Mouse (Mus musculus) thymus, postnatal 36 days (tissue): Measurements from ENCODE around the gene Pmm1.
"Not testable (repeated sequence)": the region's sequence is repeated elsewhere in the genome, so short reads cannot be mapped to it uniquely, and the experiment has no call there.

Experiments
- DNase-seq, 2 experiments: peaks; one replicate each; pipeline ENCODE4 v3.0.0; 2022; ENCODE audit warnings: mixed read lengths in 2 of 2

Gene Pmm1

DNA sequence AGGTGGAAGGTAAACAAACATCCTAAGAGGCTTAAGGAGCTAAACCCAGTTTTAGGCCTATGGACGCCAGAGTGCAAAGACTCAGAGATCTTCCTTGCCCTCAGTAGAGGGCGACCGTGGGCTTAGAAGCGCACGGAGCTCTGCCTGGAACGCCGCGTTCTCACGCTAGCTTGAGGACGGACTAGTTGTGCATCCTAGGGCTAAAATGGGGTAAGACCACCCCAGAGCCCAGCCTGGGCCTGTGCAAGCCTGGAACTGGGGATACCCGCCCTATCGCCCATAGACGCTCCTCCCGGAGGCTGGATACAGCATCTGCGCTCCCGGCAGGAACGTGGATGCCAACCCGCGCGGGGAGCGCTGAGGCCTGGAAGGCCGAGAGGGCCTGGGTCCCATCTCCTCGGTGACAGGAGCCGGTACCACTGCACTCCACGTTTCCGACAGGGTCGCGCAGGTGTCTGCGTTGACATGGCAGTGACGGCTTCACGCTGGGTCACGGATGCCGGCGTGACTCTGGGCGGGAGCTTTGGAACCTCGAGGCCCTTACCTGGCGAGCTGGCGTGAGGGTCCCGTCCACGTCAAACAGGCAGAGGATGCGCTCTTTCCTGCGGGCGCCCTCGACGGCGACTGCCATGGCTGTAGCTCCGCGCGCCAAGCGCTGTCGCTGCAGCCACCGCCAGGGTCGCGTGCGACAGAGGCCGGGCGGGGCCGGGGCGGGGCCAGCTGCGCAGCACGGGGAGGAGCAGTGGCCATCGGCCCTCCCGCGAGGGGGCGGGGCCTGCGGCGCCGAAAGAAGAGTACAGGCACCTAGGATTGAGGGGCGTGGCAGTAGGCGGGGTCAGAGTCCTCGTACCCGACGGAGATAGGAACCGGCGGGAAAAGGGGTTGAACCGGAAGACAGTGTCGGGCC lies at the start of gene Pmm1:
Gene Pmm1, minus strand, starts transcription at position 760 of the 907 bp plus-strand sequence.
- peak; percentile 100 for DNase-seq

DNA sequence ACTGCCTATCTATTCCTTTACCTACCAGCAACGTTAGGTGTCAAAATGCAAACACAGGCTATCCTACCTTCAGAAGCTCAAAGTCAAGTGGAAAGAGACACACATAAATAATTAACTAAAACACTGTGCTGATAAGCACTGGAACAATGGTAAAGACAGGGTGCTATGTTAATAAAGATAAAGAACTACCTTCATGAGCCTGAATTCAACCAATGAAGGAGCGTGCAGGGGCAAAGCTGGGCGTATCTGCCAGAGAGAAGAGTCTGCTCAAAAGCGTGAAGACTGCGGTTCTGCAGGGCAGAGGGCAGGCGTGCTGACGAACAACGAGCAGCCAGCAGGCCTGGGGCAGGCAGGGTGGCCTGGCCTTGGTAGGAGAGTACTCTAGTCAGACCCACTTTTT lies 43.5 kb upstream of the Pmm1 start:
- no peak for DNase-seq

DNA sequence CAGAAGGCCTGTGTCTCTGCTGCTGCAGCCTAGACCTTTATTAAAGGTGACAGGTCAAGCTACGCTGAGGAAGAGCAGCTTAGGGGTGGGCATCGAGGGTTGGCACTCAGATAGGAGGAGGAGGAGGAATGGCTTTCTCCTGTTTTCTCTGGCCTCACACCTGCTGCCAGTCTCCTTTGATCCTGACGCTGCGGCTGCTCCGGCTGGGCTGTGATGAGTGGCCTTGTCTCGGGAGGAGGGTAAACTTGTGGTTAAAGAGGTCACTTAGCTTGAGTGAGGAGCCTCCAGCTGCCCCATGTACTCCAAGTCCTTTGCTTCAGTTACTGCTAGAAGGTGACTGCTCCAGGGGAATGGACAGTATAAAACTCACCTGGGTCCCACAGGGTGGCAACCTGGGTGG lies 33.3 kb upstream of the Pmm1 start:
- DNase-seq, result no peak

DNA sequence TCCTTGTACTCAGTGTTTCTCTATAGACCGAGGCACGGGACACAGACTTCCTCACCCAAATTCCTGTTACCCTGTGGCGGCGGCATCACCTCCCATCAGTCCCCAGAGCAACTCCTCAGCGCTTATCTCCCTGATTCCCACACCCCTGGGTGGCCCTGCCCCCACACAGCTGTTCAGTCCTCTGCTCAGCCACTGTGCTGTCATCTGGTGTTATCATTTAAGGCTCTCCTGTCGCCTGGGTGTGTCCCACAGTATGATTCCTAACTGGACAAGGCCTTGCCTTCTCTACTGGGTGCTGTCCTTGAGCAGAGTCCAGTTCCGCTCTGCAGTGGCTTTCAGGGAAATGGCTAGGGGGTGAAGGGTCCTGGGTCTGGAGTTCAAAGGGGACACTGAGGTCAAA lies 29.8 kb upstream of the Pmm1 start:
- DNase-seq, result no peak

DNA sequence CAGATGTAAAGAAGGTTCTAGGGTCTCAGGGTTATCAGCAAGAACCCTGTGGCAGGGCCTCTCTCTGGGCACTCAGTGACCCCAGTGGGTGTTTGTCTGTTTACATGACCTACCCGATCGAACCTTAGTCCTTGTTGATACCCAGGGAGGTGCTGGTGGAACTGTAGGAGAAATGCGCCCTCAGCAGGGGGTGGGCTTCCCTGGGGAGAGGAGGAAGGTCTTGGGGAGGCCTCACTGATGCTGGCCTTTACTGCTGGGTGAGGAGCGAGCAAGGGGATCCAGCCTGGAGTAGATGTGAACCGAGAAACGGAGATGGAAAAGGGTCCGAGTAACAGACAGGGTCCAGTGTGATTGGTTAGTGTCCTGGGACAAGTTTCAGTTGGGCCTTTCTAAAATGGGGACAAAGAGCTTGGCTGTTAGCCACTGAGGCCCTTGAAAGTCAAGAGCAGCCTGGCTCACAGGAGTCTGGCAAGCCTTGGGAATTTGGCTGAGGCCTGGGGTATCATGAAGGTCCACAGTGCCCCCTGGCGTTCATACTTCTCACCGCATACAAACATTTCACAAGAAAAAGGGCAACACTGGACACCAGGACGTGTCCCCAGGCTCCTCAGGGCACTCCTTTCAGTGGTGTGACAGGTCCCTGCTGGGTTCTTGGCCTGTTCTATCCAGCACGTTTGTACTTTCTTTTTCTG lies 28.8 kb upstream of the Pmm1 start:
- peak; percentile 56 to 58 for DNase-seq

DNA sequence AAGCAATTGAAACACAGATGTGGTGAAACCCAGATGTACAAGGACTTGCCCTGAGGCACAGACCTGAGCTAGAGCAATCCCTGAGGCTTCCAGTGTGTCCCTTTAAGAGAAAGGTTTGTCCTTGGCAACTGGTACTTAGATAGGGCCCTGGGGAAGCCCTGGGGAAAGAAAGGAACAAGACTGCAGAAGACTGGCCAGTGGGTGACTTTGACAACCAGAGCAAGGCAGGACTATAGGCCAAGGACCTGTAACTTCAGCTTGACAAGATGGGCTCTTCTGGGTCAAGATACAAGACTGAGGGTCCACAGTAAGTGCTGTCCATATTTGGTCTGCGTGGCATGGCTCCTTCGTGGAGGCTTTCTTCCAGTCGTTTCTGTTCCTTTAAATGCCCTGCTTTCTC lies 26.9 kb upstream of the Pmm1 start, which contains the start of gene Xrcc6:
Gene Xrcc6, plus strand, starts transcription at position 190 of the 400 bp plus-strand sequence.
- no peak for DNase-seq

DNA sequence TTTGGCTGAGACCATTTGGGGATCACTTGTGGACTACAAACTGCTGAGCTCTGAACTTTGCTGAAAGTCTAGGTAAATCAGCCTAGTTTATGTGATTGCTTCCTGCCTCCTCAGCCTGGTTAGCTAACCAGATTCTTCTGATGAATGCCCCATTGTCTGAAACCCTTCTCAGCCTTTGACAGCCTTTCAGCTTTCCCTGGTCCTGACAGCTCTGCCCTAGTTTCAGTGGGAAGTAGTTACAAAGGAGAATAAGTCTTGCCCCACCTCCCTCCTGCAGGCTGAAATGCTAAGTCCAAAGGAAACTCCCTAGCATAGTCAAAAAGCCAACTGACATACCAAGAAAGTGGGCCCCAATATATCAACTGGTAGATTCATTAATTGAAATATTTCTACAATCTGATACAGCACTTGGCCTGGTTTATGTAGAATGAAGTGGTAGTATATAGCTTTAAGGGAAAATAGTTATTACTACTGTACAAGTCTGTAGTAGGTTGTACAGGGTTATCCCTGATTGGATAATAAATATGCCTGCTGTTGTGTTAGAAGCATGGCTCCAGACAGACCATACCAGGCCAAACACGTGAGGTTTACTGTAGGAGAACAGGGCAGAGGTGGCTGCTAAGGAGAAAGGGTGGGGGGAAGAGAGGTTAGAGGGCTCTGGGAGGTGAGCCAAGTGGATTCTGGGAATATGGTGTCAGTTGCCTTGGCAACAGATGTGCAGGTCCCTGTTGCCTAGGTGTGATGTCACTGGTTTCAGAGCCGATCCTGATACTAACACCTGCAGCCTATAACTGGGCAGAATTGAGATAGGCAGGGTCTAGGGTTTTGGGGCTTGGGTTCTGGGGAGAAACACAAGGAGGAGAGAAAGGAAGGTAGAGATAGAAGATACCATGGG lies 24.8 kb upstream of the Pmm1 start:
- no peak for DNase-seq

DNA sequence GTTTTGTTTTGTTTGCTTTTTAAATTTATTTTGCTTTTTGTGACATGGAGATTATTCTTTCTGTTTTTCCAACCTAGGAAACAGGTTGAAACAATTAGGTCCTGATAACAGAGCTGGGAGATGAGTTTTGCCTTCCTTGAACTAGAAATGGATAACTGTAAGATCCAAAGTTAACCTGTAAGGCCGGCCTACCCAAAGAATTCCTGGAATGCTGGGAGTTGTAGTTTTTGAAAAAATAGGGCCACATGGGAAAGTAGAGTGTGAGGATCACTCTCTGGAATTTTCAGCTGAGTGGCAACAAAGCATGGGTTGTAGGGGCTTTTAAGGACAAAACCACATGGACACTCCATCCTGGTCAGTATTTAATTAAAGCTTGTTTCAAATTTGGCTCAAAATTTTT lies 21.4 kb upstream of the Pmm1 start:
- DNase-seq, result no peak

DNA sequence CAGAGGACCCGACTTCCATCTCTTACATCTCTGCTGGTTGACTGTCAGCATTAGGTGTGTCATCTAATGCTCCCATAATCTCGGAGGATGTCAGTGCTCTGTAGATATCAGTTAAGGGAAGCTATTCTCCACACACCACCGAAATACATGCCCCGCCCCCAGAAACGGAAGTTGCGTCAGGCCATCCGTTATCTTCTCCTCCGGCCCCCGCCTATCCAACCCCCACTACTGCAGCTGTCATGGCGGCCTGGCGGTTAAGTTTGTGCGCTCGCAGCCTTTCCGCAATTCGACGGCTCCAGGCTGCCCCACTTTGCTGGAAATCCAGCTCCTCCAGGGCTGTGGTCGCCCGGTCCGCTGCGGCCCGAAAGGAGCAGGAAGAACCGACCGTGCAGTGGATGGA lies 19.6 kb upstream of the Pmm1 start, which contains the start of gene 1700029P11Rik:
Gene 1700029P11Rik, plus strand, starts transcription at position 220 of the 400 bp plus-strand sequence.
- DNase-seq, result no peak

DNA sequence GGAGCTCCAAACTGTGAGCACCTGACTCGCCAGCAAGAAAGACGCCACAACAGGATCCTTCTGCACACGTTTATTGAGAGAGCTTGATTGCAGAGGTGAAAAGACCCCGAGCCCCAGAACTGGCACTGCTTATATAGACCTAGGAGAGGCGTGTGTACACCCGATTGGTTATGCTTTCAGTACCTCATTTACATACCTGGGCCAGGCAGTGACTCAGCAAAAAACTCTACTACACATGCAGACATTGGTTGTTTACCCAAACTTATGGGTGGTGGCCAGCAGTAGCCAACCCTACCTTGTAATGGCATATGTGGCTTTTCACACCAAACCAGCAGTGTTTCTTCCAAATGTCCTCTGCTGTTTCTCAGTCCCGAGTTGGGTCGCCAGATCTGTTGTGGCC lies 14.4 kb upstream of the Pmm1 start:
- DNase-seq, result not testable (repeated sequence)

DNA sequence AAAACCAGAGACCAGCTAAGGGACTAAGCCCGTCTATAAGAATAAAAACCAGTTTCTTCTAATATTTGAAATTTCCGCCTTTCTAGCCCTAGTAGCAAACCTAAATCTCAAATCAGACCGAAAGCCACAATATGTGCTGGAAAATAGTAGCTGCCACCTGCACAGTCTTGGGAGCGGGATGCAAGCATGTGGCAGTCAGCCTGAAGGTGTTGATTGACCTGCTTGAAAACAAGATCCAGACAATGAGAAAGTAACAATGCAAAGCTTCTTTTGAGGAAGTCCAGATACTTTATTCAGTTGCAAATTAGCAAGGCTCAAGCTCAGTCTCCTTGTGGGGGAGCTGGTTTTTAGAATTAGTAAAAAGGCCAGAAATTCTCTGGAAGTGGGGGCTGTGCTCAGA lies 9.8 kb upstream of the Pmm1 start:
- not testable (repeated sequence) for DNase-seq

DNA sequence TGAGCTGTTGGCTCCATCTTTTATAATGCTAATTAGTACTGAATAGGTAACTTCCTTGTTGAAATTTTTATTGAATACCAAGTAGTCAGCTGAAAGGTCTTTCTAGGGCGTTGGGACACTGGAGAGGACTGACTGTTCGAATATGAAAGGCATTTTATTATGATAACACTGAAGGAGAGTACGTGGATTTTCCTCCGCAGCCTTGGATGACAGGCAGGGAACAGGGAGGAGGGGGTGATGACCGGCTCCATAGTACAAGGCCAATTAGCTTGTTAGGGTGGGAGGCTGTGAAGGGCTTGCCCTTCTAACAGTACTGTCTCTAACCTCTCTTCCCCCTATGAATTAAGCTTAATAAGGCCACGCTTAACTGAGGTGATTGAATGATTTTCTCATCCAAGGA lies 8.9 kb upstream of the Pmm1 start:
- not testable (repeated sequence) for DNase-seq

DNA sequence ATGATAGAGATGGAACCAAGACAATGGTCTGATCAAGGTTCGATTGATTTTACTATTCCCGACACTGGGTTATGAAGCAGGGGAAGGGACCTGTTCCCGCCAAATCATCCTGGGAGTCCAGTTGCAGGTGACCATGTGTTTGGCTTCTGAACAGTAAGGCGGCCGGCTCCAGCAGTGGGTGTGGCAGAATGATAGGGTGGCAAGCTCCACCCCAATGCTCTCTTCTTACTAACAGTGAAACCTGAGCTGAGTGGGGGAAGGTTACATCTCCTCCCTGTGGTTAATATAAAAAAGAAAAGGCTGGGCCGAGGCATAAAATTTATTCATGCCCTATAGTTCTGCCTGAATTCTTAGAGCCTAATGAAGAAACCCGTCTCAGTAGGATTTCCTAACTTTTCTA lies 8.4 kb upstream of the Pmm1 start:
- no peak for DNase-seq

DNA sequence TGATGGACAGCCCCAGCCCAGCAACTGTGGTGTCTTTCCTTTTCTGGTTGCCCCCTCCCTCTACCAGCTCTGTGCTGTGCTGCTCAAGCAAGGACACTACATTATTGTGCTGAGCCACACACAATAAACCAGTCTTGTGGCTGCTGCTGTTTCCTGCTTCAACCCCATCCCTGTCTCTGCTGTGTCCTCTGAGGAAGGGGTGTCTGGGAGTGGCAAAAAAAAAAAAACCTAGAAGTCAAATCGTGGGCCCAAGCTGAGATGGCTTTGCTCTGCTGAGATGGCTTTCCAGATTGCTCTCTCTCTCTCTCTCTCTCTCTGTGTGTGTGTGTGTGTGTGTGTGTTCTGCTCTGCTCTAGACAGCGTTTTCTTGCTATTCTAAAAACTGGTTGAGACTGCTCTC lies 7.7 kb upstream of the Pmm1 start:
- DNase-seq, result no peak

DNA sequence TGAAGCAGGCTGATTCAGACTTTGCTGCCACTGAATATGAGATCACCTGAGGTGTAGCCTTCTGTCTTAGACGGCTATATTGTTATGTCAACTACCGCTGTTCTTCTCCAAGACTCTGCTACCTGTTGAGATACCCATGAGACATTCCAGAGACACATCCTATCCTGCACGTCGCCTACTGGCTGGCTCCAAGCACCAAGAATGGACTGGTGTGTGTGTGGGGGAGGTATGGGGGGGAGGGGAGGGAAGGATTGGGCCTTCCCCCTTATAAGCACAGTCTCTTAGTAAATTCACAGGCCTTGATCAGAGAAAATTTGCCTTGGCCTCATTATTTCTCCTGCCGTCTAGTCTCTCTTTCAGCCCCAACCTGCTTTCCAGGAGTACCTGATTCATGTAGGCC lies 7.1 kb upstream of the Pmm1 start:
- no peak for DNase-seq

DNA sequence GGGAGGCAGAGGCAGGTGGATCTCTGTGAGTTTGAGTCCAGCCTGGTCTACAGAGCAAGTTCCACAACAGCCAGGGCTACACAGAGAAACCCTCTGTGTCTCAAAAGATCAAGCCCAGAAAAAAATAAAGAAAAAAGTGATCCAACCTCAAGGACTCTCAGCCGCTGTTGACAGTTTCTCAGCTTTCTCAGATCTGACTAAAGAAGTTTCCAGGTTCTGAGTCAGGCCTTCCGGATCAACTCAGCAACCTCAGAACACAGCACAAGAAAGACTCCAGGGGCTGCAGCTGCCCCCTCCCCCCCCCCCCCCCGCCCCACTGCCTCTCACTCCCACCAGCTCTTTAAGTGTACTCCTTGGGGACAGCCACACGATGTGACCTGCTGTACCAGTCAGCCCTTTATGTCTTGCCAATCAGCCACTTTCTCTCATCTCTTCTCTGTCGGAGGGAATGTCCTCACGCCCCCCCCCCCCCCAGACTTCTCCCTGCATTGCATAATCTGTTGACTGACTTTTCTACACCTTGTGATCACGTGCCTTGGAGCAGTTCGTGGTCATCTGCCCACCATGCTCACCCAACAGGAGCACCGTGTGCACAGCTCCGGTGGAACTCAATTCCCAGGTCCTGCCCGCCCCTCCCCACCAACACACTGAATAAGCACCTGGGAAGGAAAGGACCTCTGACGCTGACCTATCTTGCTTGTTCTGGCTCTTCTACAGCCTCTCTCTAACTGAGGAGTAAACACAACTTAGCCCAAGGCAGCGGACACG lies 5.5 kb upstream of the Pmm1 start:
- DNase-seq, result no peak

DNA sequence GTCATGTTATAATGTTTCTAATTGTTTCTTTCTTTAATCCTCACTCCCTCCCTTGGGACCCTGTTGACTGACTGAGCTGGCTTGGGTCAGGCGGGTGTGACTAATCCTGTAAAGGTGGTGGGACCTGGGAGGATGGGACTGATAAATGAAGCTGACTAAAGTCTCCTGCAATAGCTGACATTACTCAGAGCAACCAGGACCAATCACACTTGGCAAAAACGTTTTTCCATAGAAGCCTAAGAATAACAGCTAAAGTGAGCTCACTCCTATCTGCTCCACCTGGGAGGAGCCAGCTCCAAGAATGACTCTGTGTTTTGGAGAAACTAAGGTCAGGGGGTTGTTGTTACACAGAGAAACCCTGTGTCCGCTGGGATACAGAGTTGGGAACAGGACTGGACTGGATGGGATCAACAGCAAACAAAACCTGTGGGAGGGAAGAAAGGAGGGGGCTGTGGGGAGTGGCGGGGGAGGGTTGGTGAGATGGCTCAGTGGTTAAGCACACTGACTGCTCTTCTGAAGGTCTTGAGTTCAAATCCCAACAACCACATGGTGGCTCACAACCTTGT lies 4.3 kb upstream of the Pmm1 start:
- no peak for DNase-seq

DNA sequence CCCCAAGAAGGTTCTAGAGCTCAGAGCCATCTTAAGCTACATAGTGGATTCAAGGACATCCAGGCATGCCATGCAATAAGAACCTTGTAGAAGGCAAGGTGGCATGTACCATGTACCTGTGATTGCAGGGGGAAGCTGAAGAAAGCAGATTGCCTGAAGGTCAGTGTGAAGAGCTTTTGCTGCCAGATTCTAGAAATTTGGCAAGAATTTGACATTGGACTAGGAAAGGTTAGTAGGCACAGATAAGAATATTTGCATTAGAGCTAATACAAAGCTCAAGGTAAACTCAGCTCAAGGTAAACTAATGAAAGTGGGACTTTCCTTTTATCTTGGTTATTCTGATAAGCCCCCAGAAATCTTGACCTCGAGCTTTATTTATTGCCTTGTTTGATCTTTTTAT lies 3.5 kb upstream of the Pmm1 start:
- DNase-seq, result no peak

DNA sequence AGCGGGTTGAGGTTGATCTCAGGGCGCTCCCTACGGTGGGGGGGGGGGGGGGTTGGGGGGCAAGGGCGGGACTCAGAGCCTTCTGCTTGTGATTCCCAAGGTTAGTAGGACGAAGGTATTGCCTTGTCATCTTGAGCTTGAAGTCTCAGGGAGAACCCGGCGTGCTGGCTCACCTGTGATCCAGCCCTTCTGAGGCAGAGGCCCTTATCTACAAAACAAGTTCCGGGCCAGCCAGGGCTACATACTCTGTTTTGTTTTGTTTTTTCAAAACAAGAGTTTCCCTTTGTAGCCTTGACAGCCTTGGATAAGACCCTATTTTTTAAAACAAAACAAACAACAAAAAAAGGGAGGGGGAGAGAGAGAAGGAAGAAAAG lies 335 bp upstream of the Pmm1 start:
- DNase-seq, result no peak

DNA sequence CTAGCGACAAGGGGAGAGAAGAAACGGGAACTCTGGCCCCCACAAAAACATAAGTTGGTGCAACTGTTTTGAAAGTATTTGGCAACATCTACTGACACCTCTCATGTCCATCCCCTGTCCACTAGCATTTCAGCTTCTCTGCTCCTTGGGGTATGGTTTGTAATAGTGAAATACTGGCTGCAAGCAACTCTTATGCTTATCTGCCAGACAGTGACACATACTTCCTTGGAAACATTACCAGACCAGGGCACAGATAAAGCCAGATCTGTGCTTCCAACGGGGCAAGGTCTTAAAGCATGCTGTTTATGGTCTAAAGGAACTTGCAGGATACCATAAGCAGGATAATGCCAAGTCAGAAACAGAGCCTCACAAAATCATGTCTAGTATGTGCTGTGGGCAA lies 1.8 kb downstream of the Pmm1 start:
- DNase-seq, result no peak

DNA sequence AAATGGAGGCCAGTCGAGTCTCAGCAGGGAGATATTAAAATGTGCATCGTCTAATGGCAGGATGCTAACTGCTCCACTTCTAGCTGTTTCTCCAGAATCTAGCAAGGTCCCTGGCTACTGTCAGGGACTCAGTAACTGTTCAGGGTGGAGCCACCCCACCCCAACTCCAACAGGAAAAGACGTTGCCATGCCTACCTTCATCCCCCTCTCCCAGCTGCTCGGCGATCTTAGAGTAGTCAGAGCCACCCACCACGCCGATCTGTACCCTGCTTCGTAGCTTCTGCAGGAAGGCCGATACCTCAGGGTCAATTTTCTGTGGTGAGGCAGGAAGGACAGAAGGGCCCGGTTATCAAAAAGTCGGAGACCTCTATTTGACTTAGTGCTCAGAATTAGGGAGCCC lies 3.1 kb downstream of the Pmm1 start:
- no peak for DNase-seq

DNA sequence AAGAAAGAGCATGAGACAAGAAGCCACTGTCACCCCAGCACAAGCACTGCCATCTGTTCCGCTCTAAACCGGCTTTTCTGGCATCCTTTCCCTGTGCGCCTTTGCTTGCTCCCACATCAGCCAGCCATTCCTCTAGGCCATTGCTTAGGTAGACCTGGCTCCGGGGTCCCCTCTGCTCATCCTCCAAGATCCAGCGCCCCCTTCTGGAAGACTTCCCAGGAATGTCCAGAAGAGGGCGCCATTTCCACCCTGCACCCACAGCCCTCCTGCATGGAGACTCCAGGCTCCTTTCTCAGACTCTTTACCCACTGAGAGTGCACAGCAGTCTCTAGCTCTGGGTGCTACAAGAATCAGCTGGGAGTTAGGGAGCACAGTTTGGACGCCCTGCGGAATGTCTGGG lies 4.3 kb downstream of the Pmm1 start:
- peak; percentile 58 to 62 for DNase-seq
